Mouse (Mus musculus) intestine, embryonic 15.5 days (tissue): ENCODE measurements around the gene Chrnb2. TPM values are rescaled to one million over a fixed set of nuclear protein-coding genes. Genes with fewer than 3 reads are reported as not detected.
A peak's percentile ranks its signal among the peaks of the same experiment; 100 is the strongest.
"Not testable (repeated sequence)": the region's sequence is repeated elsewhere in the genome, so short reads cannot be mapped to it uniquely, and the experiment has no call there.

Source experiments
- ATAC-seq: fragments of 200-750 bp; cut with Nextera tagmentation; 2 replicates; pipeline ENCODE4 v1.8.0; 2017; ENCODE audit warnings: moderate TSS enrichment, moderate library complexity
- H3K27ac ChIP-seq: fragments of 300-500 bp; sonication (generic); 2 replicates; pipeline ENCODE4 v1.5.1; 2015; ENCODE audit warnings: mild to moderate bottlenecking, inconsistent platforms
- H3K27me3 ChIP-seq: fragments of 300-500 bp; sonication (generic); replicated peaks from 2 replicates; pipeline ENCODE4 v1.6.1; 2015; ENCODE audit warnings: inconsistent platforms
- H3K36me3 ChIP-seq: fragments of 300-500 bp; sonication (generic); 2 replicates; pipeline ENCODE4 v1.6.1; 2015; ENCODE audit warnings: inconsistent platforms
- H3K4me1 ChIP-seq: fragments of 300-500 bp; sonication (generic); replicated peaks from 2 replicates; pipeline ENCODE4 v1.6.1; 2015; ENCODE audit warnings: inconsistent platforms
- H3K4me2 ChIP-seq: fragments of 300-500 bp; sonication (generic); replicated peaks from 2 replicates; pipeline ENCODE4 v1.6.1; 2015; ENCODE audit warnings: mild to moderate bottlenecking, inconsistent platforms
- H3K4me3 ChIP-seq: fragments of 300-500 bp; sonication (generic); replicated peaks from 2 replicates; pipeline ENCODE4 v1.5.1; 2015; ENCODE audit warnings: inconsistent platforms
- H3K9ac ChIP-seq: fragments of 300-500 bp; sonication (generic); 2 replicates; pipeline ENCODE4 v1.6.1; 2015; ENCODE audit warnings: inconsistent platforms
- H3K9me3 ChIP-seq: fragments of 300-500 bp; sonication (generic); 2 replicates; pipeline ENCODE4 v1.6.1; 2016; ENCODE audit warnings: inconsistent platforms
- WGBS: fragments of 180-500 bp; shearing (Covaris S2); methylation state at CpG from one replicate; pipeline ENCODE4 v1.1.7; 2015; 5-methylcytosine and 5-hydroxymethylcytosine counted together
- polyA plus RNA-seq: library from polyadenylated mRNA; unstranded; fragments of >200 nt; fragmentation: Nextera tagmentation; extraction: Ambion mirVana; gene quantifications from 2 replicates; pipeline ENCODE4 v1.2.1, GENCODE M21; 2015

The Chrnb2 gene
- 1.6 and 1.7 TPM in 2 replicates for polyA plus RNA-seq

- peak; percentile 96 for ATAC-seq
- H3K4me2 ChIP-seq: peak within 1 kb of the TSS; percentile 45
- H3K36me3 ChIP-seq: no peaks in the 10 kb centered on the region
- no peak within 1 kb of the TSS for H3K9ac ChIP-seq
- H3K27me3 ChIP-seq: no peaks in the 10 kb centered on the region; the same call in 1 of the 2 replicates
- no peaks in the 10 kb centered on the region for H3K9me3 ChIP-seq
- WGBS: under 1% methylated on average over 36 of the region's 36 CpGs
- H3K4me1 ChIP-seq: 0 out of 2 replicates have a peak, but pooled peaks cover 5% of the 10 kb centered on the region
- H3K4me3 ChIP-seq: peak within 1 kb of the TSS; percentile 12
- no peak within 1 kb of the TSS for H3K27ac ChIP-seq
These were observed at the start of gene Chrnb2 for GRCm38 (mm10) chr3:89764119-89764724. Gene Chrnb2, minus strand, starts transcription at chr3:89764632.

DNA sequence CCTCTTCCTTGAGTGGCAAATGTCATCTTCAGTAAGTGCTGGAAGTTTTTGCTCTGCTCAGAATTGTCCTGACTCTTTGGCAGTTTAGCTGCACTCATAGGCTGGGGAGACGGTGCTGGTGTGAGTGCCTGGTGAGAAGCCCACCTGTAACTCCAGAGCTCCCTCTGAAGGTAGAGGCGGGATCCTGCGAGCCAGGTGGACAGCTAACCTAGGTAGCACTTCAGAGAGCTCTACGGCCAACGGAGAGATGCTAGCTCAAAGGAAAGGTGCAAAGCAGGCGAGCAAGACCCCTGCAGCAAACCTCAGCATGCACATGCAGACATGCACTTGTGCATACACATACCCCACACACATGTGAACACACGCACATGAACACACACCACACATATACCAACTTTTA, 49.6 kb upstream of the Chrnb2 start:
- no peaks in the 10 kb centered on the region for H3K27me3 ChIP-seq
- H3K9me3 ChIP-seq: no peaks in the 10 kb centered on the region
- WGBS: 70% methylated on average over 7 of the region's 7 CpGs
- no peak overlapping the region for H3K4me3 ChIP-seq
- no peaks in the 10 kb centered on the region for H3K4me1 ChIP-seq
- no peak for ATAC-seq
- H3K9ac ChIP-seq: no peak overlapping the region
- H3K27ac ChIP-seq: no peak overlapping the region
- no peak overlapping the region for H3K4me2 ChIP-seq
- no peaks in the 10 kb centered on the region for H3K36me3 ChIP-seq

DNA sequence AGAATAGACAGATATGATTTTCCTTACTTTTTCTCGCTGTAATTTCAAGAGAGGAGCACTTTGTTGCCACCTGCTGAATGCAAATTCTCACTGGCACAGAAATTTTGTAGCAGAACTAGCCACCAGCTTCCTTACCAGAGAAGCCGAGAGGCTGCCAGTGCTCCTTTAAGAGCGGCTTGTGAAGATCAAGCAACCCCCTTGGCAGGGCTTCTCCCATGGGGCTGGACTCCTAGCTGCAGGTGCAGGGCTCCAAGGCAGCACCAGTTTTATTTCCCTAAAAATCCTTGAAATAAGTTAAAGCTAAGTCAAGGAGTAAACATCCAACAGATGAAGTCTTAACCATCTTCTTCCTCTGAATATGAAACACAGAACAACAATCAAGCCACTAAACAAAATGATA, 47.7 kb upstream of the Chrnb2 start:
- Histone ChIP-seq H3K4me3 (no peak overlapping the region), H3K27ac (no peak overlapping the region), H3K4me1 (no peaks in the 10 kb centered on the region), H3K27me3 (no peaks in the 10 kb centered on the region), H3K36me3 (no peaks in the 10 kb centered on the region), H3K9me3 (no peaks in the 10 kb centered on the region), H3K9ac (no peak overlapping the region), H3K4me2 (no peak overlapping the region)
- ATAC-seq: no peak
- WGBS: 75% methylated on average over 3 of the region's 3 CpGs

- H3K27ac ChIP-seq: no peak overlapping the region
- no peaks in the 10 kb centered on the region for H3K9me3 ChIP-seq
- H3K27me3 ChIP-seq: no peaks in the 10 kb centered on the region
- H3K4me3 ChIP-seq: no peak overlapping the region
- no peaks in the 10 kb centered on the region for H3K4me1 ChIP-seq
- H3K36me3 ChIP-seq: no peaks in the 10 kb centered on the region
- no peak overlapping the region for H3K4me2 ChIP-seq
- no peak for ATAC-seq
- H3K9ac ChIP-seq: no peak overlapping the region
These were observed 46.4 kb upstream of the Chrnb2 start for GRCm38 (mm10) chr3:89810841-89811240.

DNA sequence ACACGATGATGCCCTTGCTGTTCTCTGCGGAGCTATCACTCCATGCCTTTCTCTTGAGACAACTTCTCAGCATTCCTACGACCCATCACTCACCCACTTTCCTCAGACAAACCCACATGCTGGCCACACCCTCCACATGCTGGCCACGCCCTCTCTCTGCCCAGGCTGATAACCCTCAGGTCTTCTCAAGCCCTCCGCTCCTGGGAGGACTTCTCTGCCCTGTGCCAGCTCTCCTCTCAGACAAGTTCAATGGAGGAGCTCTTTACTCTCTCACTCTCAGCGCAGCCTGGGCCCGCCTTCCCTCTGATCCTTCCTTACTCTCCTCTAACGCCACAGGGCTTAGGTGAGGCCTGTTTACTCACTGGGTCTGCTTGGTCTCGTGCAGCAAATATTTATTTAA, 44.2 kb upstream of the Chrnb2 start:
- H3K27ac ChIP-seq: no peak overlapping the region
- 40% methylated on average over 9 of the region's 9 CpGs for WGBS
- H3K4me3 ChIP-seq: no peak overlapping the region
- H3K9ac ChIP-seq: no peak overlapping the region
- no peaks in the 10 kb centered on the region for H3K4me1 ChIP-seq
- no peaks in the 10 kb centered on the region for H3K9me3 ChIP-seq
- no peak overlapping the region for H3K4me2 ChIP-seq
- no peaks in the 10 kb centered on the region for H3K36me3 ChIP-seq
- H3K27me3 ChIP-seq: no peaks in the 10 kb centered on the region
- peak; percentile 45 for ATAC-seq

DNA sequence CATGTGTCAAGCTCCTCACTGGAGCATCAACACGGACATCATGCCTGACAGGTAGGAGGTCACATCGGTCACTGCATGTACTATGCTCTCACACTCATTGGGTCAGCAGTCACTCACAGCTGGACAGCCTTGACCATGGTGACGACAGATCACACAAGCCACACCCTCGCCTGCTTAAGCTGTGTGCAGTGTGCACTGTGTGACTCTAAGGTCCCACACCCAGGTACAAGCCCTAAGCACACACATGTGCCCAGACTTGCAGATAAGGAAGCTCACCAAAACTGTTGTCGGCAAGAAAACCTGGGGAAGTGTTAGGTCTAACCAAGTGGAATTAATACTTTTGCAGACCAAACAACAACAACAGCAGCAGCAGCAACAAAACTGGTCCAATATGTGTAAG, 43.4 kb upstream of the Chrnb2 start:
- H3K4me3 ChIP-seq: no peak overlapping the region
- no peaks in the 10 kb centered on the region for H3K36me3 ChIP-seq
- no peak overlapping the region for H3K4me2 ChIP-seq
- H3K4me1 ChIP-seq: no peaks in the 10 kb centered on the region
- no peak overlapping the region for H3K9ac ChIP-seq
- H3K9me3 ChIP-seq: no peaks in the 10 kb centered on the region
- 71% methylated on average over 5 of the region's 5 CpGs for WGBS
- peak; percentile 61; the same call in 1 of the 2 replicates for ATAC-seq
- no peak overlapping the region for H3K27ac ChIP-seq
- no peaks in the 10 kb centered on the region for H3K27me3 ChIP-seq

GRCm38 (mm10) chr3:89807171-89807570, 42.7 kb upstream of the Chrnb2 start:
- no peaks in the 10 kb centered on the region for H3K36me3 ChIP-seq
- ATAC-seq: no peak
- WGBS: 93% methylated on average over 3 of the region's 3 CpGs
- no peak overlapping the region for H3K4me3 ChIP-seq
- H3K9ac ChIP-seq: no peak overlapping the region
- H3K27me3 ChIP-seq: no peaks in the 10 kb centered on the region
- H3K4me2 ChIP-seq: no peak overlapping the region
- no peak overlapping the region for H3K27ac ChIP-seq
- H3K9me3 ChIP-seq: no peaks in the 10 kb centered on the region
- no peaks in the 10 kb centered on the region for H3K4me1 ChIP-seq

GRCm38 (mm10) chr3:89806751-89807150, 42.3 kb upstream of the Chrnb2 start:
- Histone ChIP-seq H3K36me3 (no peaks in the 10 kb centered on the region), H3K9me3 (no peaks in the 10 kb centered on the region), H3K4me1 (0 out of 2 replicates have a peak, but pooled peaks cover 2% of the 10 kb centered on the region), H3K4me2 (no peak overlapping the region), H3K9ac (no peak overlapping the region), H3K4me3 (no peak overlapping the region), H3K27ac (no peak overlapping the region), H3K27me3 (no peaks in the 10 kb centered on the region)
- ATAC-seq: no peak
- WGBS: 89% methylated on average over 2 of the region's 2 CpGs

DNA sequence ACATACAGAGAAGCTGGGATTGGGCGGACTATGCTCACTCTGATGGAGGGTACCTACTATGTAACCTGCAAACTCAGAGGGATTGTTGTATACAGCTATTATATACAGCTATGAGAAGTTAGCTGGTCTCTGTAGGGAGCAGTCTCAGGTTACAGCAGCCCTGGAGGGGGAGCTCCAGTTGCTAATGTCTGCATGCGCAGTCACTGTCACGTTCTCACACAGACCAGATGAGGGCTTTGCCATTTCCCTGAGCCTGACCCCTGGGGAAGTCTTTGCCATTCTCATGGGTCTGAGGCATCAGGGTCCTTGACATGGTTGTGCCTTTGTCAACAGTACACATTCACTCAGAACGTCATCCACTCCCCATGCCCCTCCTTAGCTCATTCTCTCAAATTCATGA, 40.7 kb upstream of the Chrnb2 start:
- no peak for ATAC-seq
- no peaks in the 10 kb centered on the region for H3K36me3 ChIP-seq
- no peak overlapping the region for H3K9ac ChIP-seq
- 67% methylated on average over 4 of the region's 4 CpGs for WGBS
- H3K27me3 ChIP-seq: no peaks in the 10 kb centered on the region
- no peak overlapping the region for H3K4me3 ChIP-seq
- H3K4me1 ChIP-seq: 0 out of 2 replicates have a peak, but pooled peaks cover 2% of the 10 kb centered on the region
- no peak overlapping the region for H3K27ac ChIP-seq
- H3K9me3 ChIP-seq: no peaks in the 10 kb centered on the region
- H3K4me2 ChIP-seq: no peak overlapping the region

- 77% methylated on average over 15 of the region's 15 CpGs for WGBS
- Histone ChIP-seq H3K4me2 (no peak overlapping the region), H3K9ac (no peak overlapping the region), H3K36me3 (no peaks in the 10 kb centered on the region), H3K27me3 (no peaks in the 10 kb centered on the region), H3K4me3 (no peak overlapping the region), H3K27ac (no peak overlapping the region), H3K4me1 (peaks cover 7% of the 10 kb centered on the region; the same call in 1 of the 2 replicates), H3K9me3 (no peaks in the 10 kb centered on the region)
- ATAC-seq: no peak
These were observed 38.4 kb upstream of the Chrnb2 start for GRCm38 (mm10) chr3:89802876-89803275.

DNA sequence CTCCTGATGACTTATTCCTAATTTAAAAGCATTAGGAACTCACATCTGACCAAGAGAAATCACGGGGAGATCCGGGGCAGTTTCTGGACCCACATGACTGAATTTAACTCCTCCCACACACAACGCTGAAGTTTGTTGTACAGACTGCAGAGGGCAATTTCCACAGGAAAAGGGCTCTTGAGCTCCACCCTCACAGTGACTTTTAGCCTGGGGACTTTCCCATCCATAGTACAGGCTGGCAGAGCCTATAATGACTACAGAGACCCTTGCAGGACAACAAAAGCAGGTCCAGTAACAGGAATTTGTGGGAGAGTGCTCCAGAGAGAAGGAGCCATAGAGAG, 37.0 kb upstream of the Chrnb2 start:
- H3K27me3 ChIP-seq: no peaks in the 10 kb centered on the region
- no peaks in the 10 kb centered on the region for H3K9me3 ChIP-seq
- peaks cover 7% of the 10 kb centered on the region; the same call in 1 of the 2 replicates for H3K4me1 ChIP-seq
- H3K9ac ChIP-seq: no peak overlapping the region
- no peaks in the 10 kb centered on the region for H3K36me3 ChIP-seq
- no peak overlapping the region for H3K27ac ChIP-seq
- 10% methylated on average over 3 of the region's 3 CpGs for WGBS
- ATAC-seq: peak; percentile 78; the same call in 1 of the 2 replicates
- H3K4me3 ChIP-seq: no peak overlapping the region
- no peak overlapping the region for H3K4me2 ChIP-seq

GRCm38 (mm10) chr3:89800774-89801506, 36.5 kb upstream of the Chrnb2 start:
- Histone ChIP-seq H3K9me3 (no peaks in the 10 kb centered on the region), H3K27ac (no peak overlapping the region), H3K4me1 (peaks cover 9% of the 10 kb centered on the region; the same call in 1 of the 2 replicates), H3K9ac (no peak overlapping the region), H3K36me3 (no peaks in the 10 kb centered on the region), H3K4me2 (no peak overlapping the region), H3K4me3 (no peak overlapping the region), H3K27me3 (no peaks in the 10 kb centered on the region)
- WGBS: 64% methylated on average over 5 of the region's 5 CpGs
- ATAC-seq: no peak

DNA sequence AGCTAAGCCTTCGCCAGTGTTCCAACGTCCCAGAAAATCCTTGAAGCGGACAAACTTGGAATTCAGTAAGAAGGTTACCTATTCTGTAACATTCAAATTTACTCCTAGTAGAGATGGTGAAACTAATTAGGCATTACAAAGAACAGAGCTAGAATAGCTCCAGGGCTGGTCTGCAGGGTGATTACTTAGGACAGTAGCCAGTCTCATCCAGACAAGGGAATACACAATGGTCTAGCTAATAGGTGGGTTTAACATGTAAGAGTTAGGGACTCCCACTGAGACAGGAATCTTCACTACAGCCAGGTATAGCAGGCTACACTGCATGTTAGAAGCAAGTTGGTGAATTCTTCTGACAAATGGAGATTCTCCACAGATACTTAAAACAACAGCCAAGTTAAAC, 35.6 kb upstream of the Chrnb2 start:
- not testable (repeated sequence) for H3K9me3 ChIP-seq, H3K27ac ChIP-seq, H3K4me3 ChIP-seq, H3K9ac ChIP-seq, H3K36me3 ChIP-seq, H3K27me3 ChIP-seq, H3K4me2 ChIP-seq, H3K4me1 ChIP-seq, ATAC-seq
- 61% methylated on average over 3 of the region's 3 CpGs for WGBS
